Mouse (Mus musculus) 3134 (cell line): ENCODE measurements around the gene Ccl9.
"Not testable (repeated sequence)": the region's sequence is repeated elsewhere in the genome, so short reads cannot be mapped to it uniquely, and the experiment has no call there.

Source experiments
- DNase-seq: peaks from one replicate; pipeline ENCODE4 v3.0.0-alpha.2; 2011; ENCODE audit warnings: low spot score; ENCODE audit not compliant: insufficient read length; ENCODE audit errors: extremely low read depth

Gene Ccl9

GRCm38 (mm10) chr11:83581626-83582610 is 3.5 kb upstream of the Ccl9 start:
- DNase-seq = no peak

DNA sequence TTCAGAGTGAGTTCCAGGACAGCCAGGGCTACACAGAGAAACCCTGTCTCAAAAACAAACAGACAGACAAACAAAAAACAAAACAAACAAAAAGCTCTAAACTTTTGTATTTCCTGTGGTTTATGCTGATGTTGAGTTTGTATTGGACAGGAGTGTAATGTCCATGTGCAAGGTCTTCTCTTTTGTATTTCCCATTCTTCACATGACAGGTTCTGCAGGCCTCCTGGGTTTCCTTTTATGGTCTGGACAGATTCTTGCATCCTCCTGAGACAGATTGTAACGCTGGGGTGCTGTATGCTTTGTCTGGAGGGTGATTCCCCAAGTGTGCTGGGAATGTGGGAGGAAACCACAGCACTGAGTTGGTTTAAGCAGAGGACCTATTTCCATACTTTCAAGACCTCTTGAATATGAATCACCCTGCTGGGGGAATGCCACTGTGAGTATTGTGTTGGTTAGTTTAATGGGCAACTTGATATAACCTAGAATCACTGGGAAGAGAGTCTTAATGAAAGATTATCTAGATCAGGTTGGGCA is 2.3 kb upstream of the Ccl9 start:
- peak; percentile 46 for DNase-seq

GRCm38 (mm10) chr11:83578999-83579398 is 563 bp upstream of the Ccl9 start:
- DNase-seq = no peak

DNA sequence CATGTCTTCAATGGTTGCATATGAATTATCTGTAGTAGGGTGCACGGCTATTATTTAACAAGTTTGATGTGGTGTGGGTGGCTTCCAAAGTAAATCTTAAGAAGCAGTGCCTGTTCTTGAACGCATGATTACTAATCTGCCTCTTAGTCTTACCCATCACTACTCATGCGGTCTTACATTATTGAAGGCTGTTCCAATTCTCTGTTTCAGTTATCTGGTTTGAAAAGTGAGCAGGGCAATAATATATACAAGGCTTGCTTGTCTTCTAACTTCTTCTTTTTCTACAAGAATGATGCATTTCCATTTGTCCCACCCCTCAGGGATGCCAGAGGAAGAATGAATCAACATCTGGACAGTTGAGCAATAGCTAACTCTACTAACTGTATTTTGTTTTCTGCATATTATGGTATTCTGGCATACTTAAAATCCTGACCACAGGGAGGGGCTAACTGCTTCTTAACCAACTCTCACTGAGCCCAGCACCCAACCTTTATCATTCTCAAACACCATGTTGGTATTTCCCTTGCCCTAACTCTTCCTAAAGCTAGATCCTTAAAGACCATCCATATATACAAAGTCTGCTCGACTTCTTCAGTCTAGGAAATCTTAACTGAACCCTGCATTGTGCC is 1.4 kb downstream of the Ccl9 start:
- DNase-seq = peak; percentile 55

- DNase-seq = no peak
Measured at GRCm38 (mm10) chr11:83572834-83573233, 5.6 kb downstream of the Ccl9 start.

- DNase-seq = no peak
Measured at GRCm38 (mm10) chr11:83572223-83572622, 6.2 kb downstream of the Ccl9 start.

- no peak for DNase-seq
Measured at GRCm38 (mm10) chr11:83570189-83570588, 8.2 kb downstream of the Ccl9 start.

DNA sequence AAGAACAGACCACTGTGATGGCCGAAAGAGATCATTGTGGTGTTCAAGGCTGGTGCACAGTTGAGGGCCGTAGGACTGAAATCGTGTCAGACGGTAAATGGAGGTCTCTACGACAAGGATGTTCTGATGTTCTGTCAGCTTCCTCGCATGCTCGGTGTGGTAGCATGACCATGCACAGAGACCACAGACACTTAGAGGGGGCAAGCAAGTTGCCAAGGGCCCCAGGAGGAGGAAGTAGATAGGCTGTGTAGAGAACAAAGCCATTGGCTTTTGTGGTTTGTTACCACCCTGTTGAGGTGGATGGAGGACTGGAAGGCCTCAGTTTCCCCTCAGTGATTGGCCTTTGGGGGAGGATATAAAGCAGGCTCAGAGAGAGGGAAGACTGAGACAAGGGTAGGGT is 9.2 kb downstream of the Ccl9 start:
- no peak for DNase-seq

DNA sequence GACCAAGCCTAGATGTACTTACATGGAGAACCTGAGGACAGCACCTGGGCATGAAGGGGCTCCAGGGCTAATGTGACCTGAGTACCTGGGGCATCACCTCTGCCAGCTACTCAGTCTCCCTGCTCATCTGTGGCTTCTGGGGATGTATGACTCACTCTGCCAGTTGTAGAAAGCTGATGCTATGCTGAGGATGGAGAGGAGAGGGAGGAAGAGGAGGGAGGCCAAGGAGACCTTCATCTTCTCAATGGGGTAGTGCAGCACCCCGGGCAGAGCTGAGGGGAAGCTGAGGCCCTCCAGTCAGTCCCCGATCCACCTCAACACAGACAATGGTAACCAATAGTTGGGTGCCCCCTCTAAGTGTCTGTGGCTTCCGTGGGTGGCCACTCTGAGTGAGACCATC is 9.7 kb downstream of the Ccl9 start:
- DNase-seq = no peak

DNA sequence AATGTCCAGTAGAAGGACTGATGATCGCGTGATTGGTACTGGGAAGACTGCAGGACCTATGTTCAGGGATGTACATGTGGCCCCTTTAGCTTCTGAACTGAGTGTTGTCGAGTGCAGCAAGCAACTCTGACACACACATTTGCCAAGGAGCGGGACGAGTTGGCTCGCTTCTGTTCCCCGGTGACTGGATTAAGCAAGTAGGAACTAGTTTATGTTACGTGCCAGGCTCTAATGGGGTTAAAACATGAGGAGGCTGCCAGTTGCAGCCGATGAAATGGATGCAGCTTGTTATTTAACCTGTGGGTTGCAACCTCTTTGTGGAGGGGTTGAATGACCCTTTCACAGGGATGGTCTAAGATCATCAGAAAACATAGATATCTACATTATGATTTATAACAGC is 10.4 kb downstream of the Ccl9 start:
- no peak for DNase-seq

DNA sequence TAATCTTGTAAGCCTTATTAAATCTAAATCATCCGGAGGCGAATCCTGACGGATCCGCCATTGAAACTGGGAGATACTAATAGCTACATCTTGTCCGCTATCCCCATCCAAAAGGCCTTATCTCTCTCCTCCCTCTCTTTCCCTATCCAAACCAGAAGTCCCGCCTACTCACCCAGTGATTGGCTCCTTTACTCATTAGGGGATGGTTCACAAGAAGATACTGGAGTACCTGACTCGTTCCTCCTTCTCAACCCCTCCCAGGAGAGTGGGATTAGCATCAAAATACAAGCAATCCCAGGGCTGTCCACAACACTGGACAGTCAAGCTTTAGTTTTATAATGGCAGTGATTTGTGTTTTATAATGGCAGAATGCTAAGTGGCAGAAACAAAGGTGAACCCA is 11.1 kb downstream of the Ccl9 start:
- DNase-seq = no peak

DNA sequence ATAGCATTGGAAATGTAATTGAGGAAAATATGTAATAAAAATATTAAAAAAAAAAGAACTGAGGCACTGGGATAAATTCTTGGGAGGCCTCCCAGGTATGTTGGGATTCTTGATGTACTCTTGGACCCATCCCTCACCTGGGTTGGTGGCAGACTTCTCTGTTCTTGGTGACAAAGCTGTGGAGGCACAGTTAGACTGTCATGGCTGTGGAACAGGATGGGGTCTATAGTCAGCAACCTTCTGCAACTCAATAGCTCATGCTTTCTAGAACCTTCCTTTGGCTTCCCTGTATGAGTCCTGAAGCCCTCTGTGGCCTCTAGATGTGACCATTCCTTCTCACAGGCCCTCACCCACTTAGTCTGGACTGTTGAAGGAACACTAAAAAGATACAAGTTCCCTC is 11.8 kb downstream of the Ccl9 start:
- DNase-seq = no peak

DNA sequence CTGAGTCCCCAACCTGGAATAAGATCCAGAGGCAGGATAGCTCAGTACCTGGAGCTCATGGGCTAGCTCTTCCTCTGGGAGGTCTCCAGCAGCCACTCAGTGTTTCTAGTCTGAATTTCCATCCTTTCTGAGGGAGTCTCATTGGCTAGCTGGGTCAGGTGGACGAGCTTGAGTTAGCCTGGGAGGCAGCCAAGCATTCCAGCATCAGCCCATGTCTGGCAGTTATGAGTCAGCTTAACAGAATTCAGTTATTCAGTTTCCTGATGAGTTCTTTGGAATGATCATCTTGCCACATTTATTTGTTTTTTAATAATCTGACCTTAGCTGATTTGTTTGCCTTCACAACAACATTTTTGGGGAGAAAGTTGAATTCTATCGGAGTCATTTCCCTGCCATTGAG is 14.7 kb downstream of the Ccl9 start:
- peak; percentile 71 for DNase-seq

DNA sequence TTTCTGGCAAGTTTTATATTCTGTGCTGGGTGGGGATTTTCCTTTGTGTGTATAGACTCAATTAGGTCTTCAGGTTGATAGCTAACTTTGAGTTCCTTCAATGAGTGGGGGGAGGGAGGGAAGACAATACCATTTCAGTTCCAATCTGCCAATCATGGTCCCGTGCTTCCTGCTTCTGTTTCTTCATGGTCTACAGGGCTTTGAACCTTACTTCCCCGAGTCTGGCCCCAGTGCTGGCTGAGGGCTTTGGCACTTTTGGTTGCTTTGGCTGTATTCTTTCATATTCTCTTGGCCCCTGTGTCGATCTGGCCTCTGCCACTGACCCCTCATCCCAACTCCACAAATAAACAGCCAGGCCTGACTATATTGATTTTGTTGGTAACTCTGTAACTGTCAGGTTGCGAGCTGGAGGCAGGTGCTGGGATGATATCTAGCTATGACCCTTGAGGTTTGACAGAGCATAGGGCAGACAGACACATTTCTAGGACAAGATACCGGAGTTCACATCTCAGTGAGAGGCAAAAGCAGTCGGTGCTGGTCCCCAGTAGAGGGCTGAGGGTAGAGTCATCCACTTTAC is 16.0 kb downstream of the Ccl9 start:
- DNase-seq = no peak

GRCm38 (mm10) chr11:83560405-83560804 is 18.0 kb downstream of the Ccl9 start:
- DNase-seq = no peak

DNA sequence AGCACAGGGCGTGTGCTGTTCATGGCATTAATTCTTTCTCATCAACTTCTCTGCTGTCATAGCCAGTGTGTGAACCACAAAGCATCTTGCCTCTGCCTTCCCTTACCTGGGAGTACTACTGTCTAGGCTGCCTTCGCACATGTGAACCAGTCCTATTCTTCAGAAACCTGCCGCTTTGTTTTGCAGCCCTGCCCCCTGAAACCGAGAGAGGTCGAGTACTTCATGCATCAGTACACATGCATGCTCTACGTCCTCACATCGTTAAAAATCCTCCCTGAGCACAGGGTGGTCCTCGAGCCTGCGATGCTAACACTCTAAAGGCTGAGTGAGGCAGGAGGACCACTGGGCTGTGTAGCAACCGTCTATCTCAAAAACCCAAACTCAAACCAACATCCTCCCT is 21.4 kb downstream of the Ccl9 start:
- no peak for DNase-seq

DNA sequence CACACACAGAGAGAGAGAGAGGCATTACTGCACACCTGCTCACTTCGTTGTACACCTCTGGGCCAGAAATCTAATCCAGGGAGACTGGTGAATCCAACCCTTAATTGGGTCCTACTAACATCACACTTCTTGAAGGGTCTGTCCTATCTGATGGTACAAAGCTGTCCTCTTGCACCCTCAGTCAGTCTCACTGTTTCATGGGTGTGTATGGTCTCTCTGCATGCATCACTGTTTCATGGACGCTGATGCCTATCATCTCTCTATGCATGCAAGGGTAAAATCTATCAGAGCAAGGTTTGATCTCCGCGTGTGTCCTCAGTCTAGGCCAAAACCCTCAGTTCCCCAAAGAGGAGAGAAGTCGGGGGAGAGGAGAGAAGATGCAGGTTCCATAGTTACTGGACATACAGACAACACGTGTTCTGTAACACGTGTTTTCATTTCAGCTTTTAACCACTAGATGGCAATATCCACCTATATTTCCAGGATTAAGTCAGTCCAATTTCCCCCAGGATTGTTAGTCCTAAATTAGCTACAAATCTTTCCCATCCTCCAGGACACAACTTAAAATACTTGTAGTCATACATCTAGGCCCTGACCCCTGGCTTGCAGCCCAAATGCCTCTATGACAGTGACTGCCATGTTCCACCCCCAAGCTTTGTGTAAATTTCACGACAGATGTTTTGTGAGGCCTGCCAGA is 22.2 kb downstream of the Ccl9 start:
- DNase-seq = peak; percentile 43

DNA sequence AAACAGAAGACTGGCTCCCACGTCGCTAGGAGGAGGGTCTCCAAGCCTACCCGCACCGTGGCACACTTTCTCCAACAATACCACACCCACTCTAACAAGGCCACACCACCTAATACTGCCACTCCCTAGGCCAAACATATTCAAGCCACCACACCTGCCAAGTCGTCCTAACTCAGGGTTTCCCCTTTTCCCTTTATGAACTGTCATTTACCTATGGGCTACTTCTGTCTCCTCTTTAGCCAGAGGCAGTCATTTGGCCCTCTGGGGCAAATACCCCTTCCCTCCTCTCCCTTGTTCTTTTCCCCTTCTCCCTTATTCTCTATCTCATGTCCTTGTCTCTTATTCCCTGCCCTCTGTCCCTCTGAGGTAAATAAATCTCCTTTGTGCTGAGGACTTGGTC is 26.8 kb downstream of the Ccl9 start:
- no peak for DNase-seq

DNA sequence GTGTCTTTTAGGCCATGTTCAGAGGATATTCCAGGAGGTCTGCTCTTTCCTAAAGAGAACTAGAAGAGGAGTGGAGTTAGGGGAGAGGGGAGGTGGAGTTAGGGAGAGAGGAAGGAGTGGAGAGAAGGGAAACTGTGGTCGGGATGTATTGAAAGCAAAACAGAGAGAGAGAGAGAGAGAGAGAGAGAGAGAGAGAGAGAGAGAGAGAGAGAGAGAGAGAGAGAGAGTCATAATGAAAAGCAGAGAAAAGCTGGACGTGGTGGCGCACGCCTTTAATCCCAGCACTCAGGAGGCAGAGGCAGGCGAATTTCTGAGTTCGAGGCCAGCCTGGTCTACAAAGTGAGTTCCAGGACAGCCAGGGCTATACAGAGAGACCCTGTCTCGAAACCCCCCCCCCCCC is 27.4 kb downstream of the Ccl9 start:
- not testable (repeated sequence) for DNase-seq

GRCm38 (mm10) chr11:83550186-83550632 is 28.2 kb downstream of the Ccl9 start:
- no peak for DNase-seq

DNA sequence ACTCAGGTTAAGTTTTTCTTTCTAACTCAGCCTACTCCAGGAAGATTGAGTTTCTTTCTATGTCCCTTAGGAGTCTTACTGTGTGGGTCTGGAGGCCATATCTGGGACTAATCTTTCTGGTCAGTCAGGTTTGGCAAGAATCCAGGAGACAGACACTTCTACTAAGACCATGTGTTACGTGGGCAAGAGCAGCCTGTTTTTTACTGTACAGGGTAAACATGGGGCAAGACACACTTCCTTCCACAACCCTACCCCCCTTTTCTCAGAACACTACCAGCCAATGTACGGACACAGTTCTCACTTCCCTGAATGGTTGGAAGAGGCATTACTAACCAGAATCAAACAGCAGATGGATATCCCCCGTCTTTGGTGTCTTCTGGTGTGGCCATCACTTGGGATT is 34.2 kb downstream of the Ccl9 start:
- no peak for DNase-seq
